Mouse (Mus musculus) heart, embryonic 16.5 days (tissue): ENCODE measurements around the gene Gm49342. TPM values are rescaled to one million over a fixed set of nuclear protein-coding genes. Genes with fewer than 3 reads are reported as not detected.
"Not testable (repeated sequence)": the region's sequence is repeated elsewhere in the genome, so short reads cannot be mapped to it uniquely, and the experiment has no call there.

ENCODE experiments used
- ATAC-seq: fragments of 200-750 bp; cut with Nextera tagmentation; replicated peaks from 2 replicates; pipeline ENCODE4 v1.8.0; 2017; ENCODE audit warnings: moderate number of reproducible peaks; ENCODE audit not compliant: insufficient read depth, low FRiP score; ENCODE audit errors: extremely low read depth
- H3K27ac ChIP-seq: fragments of 300-500 bp; sonication (generic); 2 replicates; pipeline ENCODE4 v1.5.1; 2014; ENCODE audit warnings: mild to moderate bottlenecking, low read length, control low read depth, moderate library complexity
- H3K27me3 ChIP-seq: fragments of 300-500 bp; sonication (generic); 2 replicates; pipeline ENCODE4 v1.6.1; 2014; ENCODE audit warnings: low read length, mixed read lengths; ENCODE audit not compliant: control insufficient read depth, insufficient read depth
- H3K36me3 ChIP-seq: fragments of 300-500 bp; sonication (generic); 2 replicates; pipeline ENCODE4 v1.6.1; 2014; ENCODE audit not compliant: control insufficient read depth, insufficient read depth
- H3K4me1 ChIP-seq: fragments of 300-500 bp; sonication (generic); 2 replicates; pipeline ENCODE4 v1.6.1; 2014; ENCODE audit warnings: low read length, mixed read lengths; ENCODE audit not compliant: control insufficient read depth, insufficient read depth
- H3K4me2 ChIP-seq: fragments of 300-500 bp; sonication (generic); 2 replicates; pipeline ENCODE4 v1.6.1; 2014; ENCODE audit warnings: low read depth, mild to moderate bottlenecking, control low read depth, low read length
- H3K4me3 ChIP-seq: fragments of 300-500 bp; sonication (generic); 2 replicates; pipeline ENCODE4 v1.5.1; 2014; ENCODE audit warnings: mild to moderate bottlenecking, control low read depth, low read length
- H3K9ac ChIP-seq: fragments of 300-500 bp; sonication (generic); 2 replicates; pipeline ENCODE4 v1.6.1; 2014; ENCODE audit warnings: low read length, control low read depth
- H3K9me3 ChIP-seq: fragments of 300-500 bp; sonication (generic); replicated peaks from 2 replicates; pipeline ENCODE4 v1.6.1; 2016; ENCODE audit warnings: low read length; ENCODE audit not compliant: control insufficient read depth
- WGBS: fragments of 180-500 bp; shearing (Covaris S2); extraction: QIAGEN DNeasy Blood & Tissue Kit; methylation state at CpG from one replicate; pipeline ENCODE4 v1.1.7; 2014; 5-methylcytosine and 5-hydroxymethylcytosine counted together
- polyA plus RNA-seq: library from polyadenylated mRNA; unstranded; fragments of >200 nt; fragmentation: Nextera tagmentation; extraction: Ambion mirVana; gene quantifications from 2 replicates; pipeline ENCODE4 v1.2.1, GENCODE M21; 2015

Gene Gm49342
- polyA plus RNA-seq: not detected in 2 replicates

DNA sequence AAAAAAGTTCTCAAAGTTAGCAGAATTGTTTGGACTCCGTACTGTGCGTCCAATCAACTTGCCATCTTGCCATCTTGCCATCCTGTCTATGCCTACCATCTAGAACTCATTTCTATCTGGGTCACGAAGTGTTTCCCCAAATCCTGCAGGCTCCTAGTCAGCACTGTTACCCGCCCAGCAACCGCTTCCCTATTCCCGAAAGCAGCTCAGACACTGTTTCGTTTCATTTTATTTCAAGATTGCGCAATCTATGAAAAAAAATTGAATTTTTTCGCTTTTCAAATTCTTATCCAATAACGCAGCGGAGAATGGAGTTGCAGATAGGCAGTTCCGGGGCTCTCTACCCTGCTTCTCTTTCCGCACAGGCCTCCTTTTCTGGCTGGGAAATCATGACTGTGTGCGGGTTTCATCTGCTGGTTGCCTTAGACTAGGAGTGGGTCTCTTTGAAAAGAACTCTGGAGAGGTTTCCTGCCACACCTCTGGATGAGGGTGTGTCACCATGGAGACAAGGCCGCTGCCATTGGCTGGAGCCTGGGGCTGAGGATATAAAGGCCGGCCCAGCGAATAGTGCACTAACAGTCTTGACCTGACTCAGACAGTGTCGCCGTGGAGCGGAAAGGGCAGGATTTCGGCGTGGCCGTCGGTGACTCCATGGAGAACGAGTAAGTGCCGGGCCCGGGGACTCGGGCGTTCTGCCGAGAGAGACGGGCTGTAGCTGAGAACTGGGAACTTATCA lies at the start of gene Gm49342:
Gene Gm49342, plus strand, starts transcription at position 586 of the 736 bp plus-strand sequence.
- H3K27ac ChIP-seq: peak within 1 kb of the TSS; percentile 89
- peak within 1 kb of the TSS; percentile 52 for H3K4me3 ChIP-seq
- peak within 1 kb of the TSS; percentile 76 for H3K9ac ChIP-seq
- H3K27me3 ChIP-seq: no peaks in the 10 kb centered on the region
- 13% methylated on average over 31 of the region's 31 CpGs for WGBS
- ATAC-seq: peak; percentile 99
- no peaks in the 10 kb centered on the region for H3K9me3 ChIP-seq
- peak within 1 kb of the TSS; percentile 60 for H3K4me2 ChIP-seq
- no peaks in the 10 kb centered on the region for H3K36me3 ChIP-seq
- H3K4me1 ChIP-seq: peaks cover 8% of the 10 kb centered on the region

DNA sequence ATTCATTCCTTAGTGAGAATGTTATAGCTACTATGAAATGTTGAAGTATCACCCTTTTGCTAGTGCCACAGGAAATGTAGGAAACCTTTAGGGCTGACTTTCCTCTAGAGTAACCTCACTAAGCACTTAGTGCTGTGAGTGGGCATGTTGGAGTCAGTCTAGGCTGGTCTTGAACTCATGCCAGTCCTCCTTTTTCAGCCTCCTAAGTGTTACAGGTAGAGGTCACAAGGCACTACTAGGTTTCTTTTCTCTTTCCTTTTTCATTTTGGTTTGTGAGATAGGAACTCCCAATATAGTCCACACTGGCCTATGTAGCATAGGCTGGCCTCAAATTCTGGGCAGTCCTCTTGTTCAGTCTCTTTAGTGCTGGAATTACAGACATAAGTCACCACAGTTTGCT lies 48.9 kb upstream of the Gm49342 start:
- H3K4me3 ChIP-seq: no peak overlapping the region
- no peak overlapping the region for H3K4me2 ChIP-seq
- H3K36me3 ChIP-seq: no peaks in the 10 kb centered on the region
- ATAC-seq: no peak
- H3K4me1 ChIP-seq: peaks cover 10% of the 10 kb centered on the region
- no peak overlapping the region for H3K27ac ChIP-seq
- no peak overlapping the region for H3K9ac ChIP-seq
- H3K27me3 ChIP-seq: peaks cover 6% of the 10 kb centered on the region
- H3K9me3 ChIP-seq: no peaks in the 10 kb centered on the region

DNA sequence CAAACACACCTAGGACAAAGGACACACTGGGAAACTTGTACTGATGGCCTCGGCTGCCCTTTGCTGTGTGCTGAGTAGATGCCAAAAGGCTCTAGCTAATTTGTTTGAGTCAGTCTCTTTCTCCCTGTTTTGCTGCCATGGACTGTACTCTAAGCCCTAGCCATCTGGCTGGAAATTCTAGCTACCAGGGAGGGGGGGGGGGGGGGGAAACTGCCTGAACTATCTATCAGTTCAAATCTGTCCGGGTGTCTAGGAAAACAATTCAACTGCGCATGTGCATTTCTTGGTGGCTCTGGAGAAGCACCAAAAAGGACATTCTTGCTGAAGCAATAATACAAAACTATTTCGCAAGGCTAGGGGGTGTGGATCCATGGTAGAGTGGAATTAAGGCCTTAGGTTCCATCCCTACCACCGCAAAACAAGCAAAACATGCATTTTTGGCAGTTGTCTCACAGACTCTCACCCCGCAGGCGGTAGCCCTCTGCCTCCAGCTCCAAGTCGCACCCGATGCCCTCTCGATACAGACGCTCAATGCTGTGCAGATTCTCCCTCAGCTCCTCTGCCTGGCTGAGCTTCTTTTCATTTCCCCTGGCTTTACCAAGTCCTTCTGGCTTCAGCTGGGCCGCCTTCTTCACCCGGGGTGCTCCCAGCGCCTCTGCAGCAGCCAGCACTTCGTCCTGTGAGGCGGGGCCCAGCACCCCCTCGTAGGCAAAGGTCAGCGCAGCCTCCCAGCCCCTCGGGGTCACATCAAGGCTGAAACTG lies 48.2 kb upstream of the Gm49342 start:
- ATAC-seq: no peak; the same call in 1 of the 2 replicates
- 17% methylated on average over 19 of the region's 19 CpGs for WGBS
- no peaks in the 10 kb centered on the region for H3K9me3 ChIP-seq
- H3K36me3 ChIP-seq: no peaks in the 10 kb centered on the region
- peaks cover 10% of the 10 kb centered on the region for H3K4me1 ChIP-seq
- H3K27ac ChIP-seq: no peak overlapping the region
- H3K9ac ChIP-seq: peak overlapping the region; percentile 61
- H3K4me2 ChIP-seq: peak overlapping the region; percentile 86
- H3K27me3 ChIP-seq: peaks cover 6% of the 10 kb centered on the region
- H3K4me3 ChIP-seq: peak overlapping the region; percentile 55

DNA sequence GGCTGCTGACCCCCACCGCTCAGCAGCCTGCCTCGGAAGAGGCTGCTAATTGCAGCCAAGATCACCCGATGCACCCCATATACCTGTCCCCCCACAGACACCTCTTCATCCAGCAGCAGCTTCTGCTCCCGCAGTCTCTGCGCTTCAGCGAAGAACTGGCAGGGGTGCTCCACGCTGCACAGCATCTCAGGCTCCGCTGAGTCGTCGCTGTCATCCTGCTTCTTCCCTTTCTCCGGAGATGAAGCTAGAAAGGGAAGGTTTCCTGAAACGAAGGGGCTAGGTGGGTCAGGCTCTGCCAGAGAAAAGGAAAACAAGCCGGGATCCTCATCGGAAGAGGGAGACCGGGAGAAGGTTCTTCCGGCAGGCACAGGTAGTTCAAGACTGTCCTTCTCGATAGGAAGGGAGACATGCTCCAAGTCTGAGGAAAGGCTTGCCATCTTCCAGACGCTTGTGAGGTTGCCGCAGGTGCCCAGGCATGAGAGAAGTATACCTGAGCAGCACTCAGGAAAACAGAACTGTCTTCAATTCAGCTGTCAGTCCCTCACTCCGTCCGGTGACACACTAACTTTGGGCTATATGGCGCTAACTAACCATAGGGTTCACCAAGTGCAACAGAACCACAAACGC lies 47.5 kb upstream of the Gm49342 start:
- Histone ChIP-seq H3K9ac (peak overlapping the region; percentile 61), H3K36me3 (no peaks in the 10 kb centered on the region), H3K4me1 (peaks cover 10% of the 10 kb centered on the region), H3K4me3 (peak overlapping the region; percentile 55), H3K27me3 (peaks cover 6% of the 10 kb centered on the region), H3K4me2 (peak overlapping the region; percentile 86), H3K9me3 (no peaks in the 10 kb centered on the region), H3K27ac (no peak overlapping the region)
- WGBS: 19% methylated on average over 23 of the region's 23 CpGs
- no peak for ATAC-seq

DNA sequence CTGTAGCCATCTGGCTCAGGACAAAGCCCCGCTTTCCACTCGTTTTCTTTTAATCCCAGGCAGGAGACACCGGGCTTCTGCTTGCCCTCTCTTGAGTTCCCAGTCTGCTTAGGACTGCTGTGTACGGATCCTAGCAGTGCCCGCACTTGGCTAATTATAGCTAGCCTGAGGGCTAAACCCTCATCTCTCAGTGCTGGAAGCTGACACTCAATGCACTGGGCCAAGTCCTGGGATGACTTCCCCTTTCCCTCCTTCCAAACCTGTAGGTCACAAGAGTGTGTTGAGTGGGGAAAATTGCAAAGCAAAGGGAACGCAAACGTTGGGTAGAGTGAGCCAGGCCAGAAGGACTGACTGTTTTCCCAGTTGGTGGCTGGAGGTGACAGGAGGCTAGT lies 46.9 kb upstream of the Gm49342 start, which contains the start of gene Klhl33:
Gene Klhl33, minus strand, starts transcription at position 134 of the 392 bp plus-strand sequence.
- H3K9ac ChIP-seq: peak within 1 kb of the TSS; percentile 61
- peak within 1 kb of the TSS; percentile 86 for H3K4me2 ChIP-seq
- no peaks in the 10 kb centered on the region for H3K9me3 ChIP-seq
- no peak for ATAC-seq
- H3K36me3 ChIP-seq: no peaks in the 10 kb centered on the region
- WGBS: 29% methylated on average over 7 of the region's 7 CpGs
- peak within 1 kb of the TSS; percentile 55 for H3K4me3 ChIP-seq
- H3K27me3 ChIP-seq: peaks cover 6% of the 10 kb centered on the region
- peaks cover 10% of the 10 kb centered on the region for H3K4me1 ChIP-seq
- H3K27ac ChIP-seq: no peak within 1 kb of the TSS

DNA sequence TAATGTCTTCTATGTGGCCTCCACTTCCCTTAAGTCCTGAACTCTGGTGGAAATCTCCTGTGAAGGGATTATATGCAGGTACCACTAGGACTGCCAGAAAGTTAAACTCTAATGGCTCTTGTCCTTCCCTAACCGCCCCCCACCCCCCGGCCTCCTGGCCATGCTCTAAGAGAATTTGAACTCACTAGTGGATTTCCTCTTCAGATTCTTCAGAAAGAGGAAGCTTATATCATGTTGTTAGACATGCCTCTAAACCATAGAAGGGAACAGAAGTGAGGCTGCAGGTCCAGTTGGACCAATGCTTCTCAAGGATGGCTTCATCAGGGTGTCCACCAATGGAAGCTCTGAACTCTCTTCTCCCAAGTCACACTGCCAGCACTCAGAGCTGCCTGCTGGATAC lies 46.3 kb upstream of the Gm49342 start:
- H3K4me2 ChIP-seq, H3K4me3 ChIP-seq, ATAC-seq, H3K9me3 ChIP-seq, H3K27ac ChIP-seq, H3K27me3 ChIP-seq, H3K4me1 ChIP-seq, H3K9ac ChIP-seq, H3K36me3 ChIP-seq: not testable (repeated sequence)
- WGBS: 88% methylated on average over 2 of the region's 2 CpGs

DNA sequence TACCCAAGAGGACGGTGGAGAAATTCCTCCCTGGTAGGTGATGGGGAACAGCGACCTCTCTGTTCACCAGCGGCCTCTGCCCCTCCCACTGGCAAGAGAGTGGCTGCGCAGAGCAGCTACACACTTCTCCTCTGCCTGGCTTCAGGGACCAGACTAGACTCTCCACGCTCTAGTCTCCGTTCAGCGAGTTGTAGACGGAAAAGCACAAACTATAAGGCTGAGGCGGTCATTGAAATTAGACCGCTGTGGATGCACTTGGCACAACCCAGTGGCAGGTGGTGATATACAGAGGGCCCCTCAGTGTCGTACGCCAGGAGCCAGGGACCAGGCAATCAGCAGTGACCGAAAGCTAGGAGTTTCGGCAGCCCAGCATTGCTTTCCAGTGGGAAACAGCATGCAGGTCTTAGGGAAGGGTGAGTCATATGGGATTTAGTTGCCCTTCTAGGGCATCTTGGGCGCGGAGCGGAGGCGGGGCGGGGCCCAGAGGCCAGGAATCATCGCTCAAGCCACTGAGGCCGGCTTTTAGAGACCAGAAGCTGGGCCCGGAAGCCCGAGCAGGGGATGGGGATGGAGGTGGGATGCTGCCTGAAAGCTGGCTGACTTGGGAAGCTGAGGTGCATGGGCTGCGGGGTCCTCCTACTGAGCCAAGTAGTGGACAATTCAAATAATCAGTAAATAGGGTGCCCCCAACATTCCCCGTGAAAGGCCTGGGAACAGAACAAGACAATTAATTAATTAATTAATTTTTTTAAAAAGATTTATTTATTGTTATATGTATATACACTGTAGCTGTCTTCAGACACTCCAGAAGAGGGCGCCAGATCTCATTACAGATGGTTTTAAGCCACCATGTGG lies 40.1 kb upstream of the Gm49342 start:
- ATAC-seq: peak; percentile 71
- 6% methylated on average over 26 of the region's 26 CpGs for WGBS
- H3K36me3 ChIP-seq: no peaks in the 10 kb centered on the region
- H3K27ac ChIP-seq: no peak overlapping the region; the same call in 1 of the 2 replicates
- H3K4me1 ChIP-seq: peaks cover 3% of the 10 kb centered on the region; the same call in 1 of the 2 replicates
- no peaks in the 10 kb centered on the region for H3K9me3 ChIP-seq
- peak overlapping the region; percentile 85 for H3K4me2 ChIP-seq
- H3K4me3 ChIP-seq: peak overlapping the region; percentile 57
- H3K9ac ChIP-seq: peak overlapping the region; percentile 68
- H3K27me3 ChIP-seq: no peaks in the 10 kb centered on the region

DNA sequence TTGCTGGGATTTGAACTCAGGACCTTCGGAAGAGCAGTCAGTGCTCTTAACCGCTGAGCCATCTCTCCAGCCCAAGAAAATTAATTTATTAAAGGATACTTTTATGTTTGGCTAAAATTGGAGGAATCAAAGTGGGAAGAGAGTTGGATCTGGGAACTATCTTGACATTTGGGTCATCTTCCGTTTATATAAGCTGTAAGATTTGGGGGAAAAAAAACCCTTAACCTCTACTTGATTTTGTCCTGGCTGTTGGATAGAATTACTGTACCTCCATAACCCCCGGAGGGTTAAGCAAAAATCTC lies 39.5 kb upstream of the Gm49342 start:
- WGBS: 83% methylated on average over 4 of the region's 4 CpGs

More for the DNA sequence above, 39.5 kb upstream of the Gm49342 start:
- Histone ChIP-seq H3K4me3 (no peak overlapping the region), H3K9ac (no peak overlapping the region), H3K4me1 (peaks cover 3% of the 10 kb centered on the region; the same call in 1 of the 2 replicates), H3K9me3 (no peaks in the 10 kb centered on the region), H3K27me3 (no peaks in the 10 kb centered on the region), H3K27ac (no peak overlapping the region), H3K4me2 (no peak overlapping the region), H3K36me3 (no peaks in the 10 kb centered on the region)
- ATAC-seq: no peak
